Mouse (Mus musculus) fibroblast of lung, adult 2 months (primary cell): Measurements from ENCODE around the gene 1700015G11Rik.

Source experiments
- DNase-seq: peaks from one replicate; pipeline ENCODE4 v3.0.0-alpha.2; 2011; ENCODE audit warnings: low read depth

1700015G11Rik gene

DNA sequence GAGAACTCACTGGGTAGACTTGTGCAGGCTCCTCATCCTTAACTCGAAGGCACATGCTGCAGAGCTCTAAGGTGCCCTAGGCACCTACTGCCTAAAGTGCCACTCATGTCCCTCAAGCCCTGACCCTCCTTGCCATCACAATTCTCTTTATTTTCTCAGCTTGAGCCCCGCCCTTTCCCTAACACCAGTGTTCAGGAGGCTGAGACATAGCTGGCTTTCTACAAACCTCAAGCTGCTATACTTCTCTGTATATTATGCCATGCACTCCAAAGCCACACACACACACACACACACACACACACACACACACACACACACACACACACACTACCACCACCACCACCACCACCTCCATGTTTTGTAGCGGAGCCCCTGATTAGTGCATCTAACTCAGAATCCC, at the start of gene 1700015G11Rik:
Gene 1700015G11Rik, minus strand, starts transcription at position 101 of the 400 bp plus-strand sequence.
- DNase-seq: no peak

DNA sequence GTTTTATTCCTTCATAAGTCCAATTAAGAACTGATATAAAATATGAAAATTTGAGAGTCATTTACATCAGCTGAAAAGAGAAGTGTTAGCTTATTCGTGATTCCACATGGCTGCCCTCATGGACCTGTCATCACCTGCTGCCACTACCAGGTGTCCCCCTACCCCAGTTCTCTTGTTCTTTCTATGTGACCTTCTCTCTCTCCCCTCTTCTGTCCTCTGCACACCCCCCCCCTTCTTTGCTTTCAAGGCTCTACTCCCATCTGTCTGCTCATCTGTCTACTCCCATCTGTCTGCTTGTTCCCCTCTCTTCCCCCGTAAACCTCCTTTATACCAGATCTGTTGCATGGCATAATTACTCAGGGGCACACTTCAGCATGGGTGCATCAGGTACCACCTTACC, 41.4 kb upstream of the 1700015G11Rik start:
- DNase-seq: no peak

GRCm38 (mm10) chr7:52056274-52056673, 40.7 kb upstream of the 1700015G11Rik start:
- no peak for DNase-seq

DNA sequence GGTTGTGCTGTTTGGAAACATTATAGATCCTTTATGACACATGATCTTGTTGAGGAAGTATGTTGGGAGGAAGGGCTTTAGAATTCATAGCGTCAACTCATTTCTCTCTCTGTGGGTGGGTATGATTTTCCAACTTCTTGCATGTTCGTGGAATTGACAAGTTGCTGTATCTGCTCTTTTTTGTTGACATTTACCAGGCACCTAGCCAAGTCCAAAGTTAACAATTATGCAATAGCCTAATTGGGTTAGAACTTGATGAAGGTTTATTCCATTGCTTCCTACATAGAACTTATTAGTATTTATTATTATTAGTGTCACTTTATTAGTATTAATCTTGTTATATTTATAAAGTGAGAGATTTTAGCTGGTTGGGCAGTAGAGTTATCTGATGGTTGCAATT, 40.3 kb upstream of the 1700015G11Rik start:
- no peak for DNase-seq

GRCm38 (mm10) chr7:52037600-52038582, 22.4 kb upstream of the 1700015G11Rik start:
- DNase-seq: peak; percentile 7

- no peak for DNase-seq
Measured at GRCm38 (mm10) chr7:52024050-52024626, 8.6 kb upstream of the 1700015G11Rik start.

- DNase-seq: no peak
Measured at GRCm38 (mm10) chr7:52022039-52022438, 6.5 kb upstream of the 1700015G11Rik start.

- no peak for DNase-seq
Measured at GRCm38 (mm10) chr7:52015180-52015579, 348 bp downstream of the 1700015G11Rik start.

DNA sequence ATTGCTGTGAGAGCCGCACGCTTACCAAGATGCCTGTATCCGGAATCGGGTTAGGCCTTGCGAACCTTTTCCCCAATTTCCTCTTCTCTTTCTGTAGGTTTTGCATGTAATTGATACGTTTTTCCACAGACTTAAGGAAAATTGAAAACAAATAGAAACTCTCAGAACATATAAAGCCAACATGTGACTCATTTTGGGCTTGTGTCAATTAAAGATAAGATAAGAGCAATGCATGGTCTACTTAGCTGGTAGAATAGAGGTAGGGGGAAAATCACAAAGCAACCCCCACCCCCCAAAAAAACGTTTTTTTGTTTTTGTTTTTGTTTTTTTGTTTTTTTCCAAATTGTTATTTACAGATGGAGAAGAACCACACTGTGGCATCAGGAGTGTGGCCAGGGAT, 2.1 kb downstream of the 1700015G11Rik start:
- no peak for DNase-seq

DNA sequence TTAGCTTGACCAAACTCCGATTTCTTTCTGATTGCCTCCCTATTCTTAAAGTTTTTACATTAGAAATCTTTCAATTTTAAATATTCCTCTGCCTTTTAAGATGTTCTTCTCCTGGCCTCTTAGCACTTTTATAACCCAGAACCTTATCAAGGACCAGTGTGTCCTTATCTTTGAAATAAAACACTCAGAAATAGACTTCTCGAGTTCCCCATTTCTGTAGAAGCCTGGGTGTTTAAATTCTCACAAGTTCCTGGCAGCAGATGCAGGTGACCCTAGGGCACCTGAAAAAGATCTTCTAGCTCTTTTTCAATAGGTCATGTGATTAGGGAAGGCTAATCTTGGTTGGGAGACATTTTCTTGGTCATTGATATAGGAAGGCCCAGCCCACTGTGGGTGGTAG, 8.4 kb downstream of the 1700015G11Rik start:
- no peak for DNase-seq

GRCm38 (mm10) chr7:52006296-52006630, 9.3 kb downstream of the 1700015G11Rik start:
- no peak for DNase-seq

GRCm38 (mm10) chr7:52005511-52006295, 9.8 kb downstream of the 1700015G11Rik start, which contains the start of gene Svip:
TSS of gene Svip (minus strand) at chr7:52006018.
- DNase-seq: peak; percentile 24

GRCm38 (mm10) chr7:51991020-51991419, 24.5 kb downstream of the 1700015G11Rik start:
- no peak for DNase-seq

DNA sequence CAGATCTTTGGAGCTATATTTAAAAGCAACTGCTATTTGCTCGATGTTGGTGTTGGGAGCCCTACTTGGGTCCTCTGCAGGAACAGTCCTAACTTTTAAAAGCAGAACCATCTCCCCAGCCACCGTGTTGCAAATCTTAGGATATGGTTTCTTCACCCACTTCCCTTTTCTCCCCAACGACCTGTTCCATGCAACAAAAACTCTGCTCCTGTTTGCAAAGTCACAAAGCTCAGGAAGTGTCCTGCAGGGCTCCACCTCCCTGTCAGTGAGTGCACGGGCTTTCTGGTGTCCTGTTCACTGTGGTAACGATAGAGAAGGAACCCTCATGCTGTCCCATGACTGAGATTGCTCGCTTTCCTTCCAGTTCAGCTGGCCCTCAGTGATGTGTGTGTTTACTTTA, 28.6 kb downstream of the 1700015G11Rik start:
- no peak for DNase-seq

DNA sequence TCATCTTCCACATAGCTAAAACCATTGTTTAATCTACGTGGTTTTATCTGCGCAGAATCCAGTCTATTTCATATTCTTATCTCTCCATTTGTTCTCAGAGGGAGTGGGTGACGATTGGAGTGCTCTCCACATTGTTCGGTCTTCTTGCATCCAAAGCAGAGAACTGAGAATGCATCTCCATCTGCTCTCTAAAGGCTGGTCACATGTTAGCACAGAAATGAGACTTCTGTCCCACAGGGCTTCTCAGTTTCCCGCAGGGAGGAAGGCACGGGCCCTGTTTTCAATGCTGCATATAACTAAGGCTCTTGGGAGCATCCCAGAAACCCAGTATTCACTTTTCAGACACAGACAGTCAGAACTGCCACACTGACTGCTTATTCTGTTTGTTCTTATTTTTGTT, 29.8 kb downstream of the 1700015G11Rik start:
- no peak for DNase-seq

DNA sequence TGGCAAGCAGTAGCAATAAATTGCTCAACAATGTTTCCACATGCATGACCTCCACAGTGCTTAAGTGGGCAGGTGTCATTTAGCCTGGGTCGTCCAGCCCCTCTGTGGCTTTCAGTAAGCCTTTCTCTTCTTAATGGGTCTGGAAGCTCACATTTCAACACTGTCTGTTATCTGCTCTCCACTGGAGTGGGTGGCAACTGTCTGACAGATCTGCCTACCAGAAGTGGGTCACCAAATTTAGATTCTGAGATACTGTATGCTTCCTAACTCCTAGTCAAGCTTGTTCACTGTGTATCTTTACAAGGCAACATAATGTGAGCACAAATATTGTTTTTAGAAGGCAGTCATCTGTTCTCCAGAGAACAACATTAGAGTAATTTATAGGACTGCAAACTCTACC, 33.2 kb downstream of the 1700015G11Rik start:
- DNase-seq: no peak

DNA sequence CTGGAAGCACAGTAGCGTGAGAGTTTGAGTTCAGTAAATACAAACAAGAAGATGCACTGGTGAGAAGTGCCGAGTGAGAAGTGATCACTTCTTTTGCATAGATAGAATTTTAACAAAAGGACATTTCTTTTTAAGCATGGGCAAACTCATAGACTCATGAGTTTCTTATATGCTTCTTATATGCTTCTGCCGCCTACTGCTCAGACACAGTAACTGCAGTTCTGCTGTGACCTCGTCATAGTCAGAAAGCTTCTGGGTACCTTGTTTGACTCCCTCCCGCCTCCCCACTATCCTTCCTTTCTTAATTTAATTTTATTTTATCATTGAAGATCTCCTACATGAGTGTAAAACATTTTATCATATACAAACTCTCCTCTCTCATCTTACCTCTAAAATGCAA, 36.3 kb downstream of the 1700015G11Rik start:
- DNase-seq: no peak

GRCm38 (mm10) chr7:51975181-51975580, 40.3 kb downstream of the 1700015G11Rik start:
- no peak for DNase-seq

GRCm38 (mm10) chr7:51973526-51973925, 42.0 kb downstream of the 1700015G11Rik start:
- no peak for DNase-seq

- DNase-seq: no peak
Measured at GRCm38 (mm10) chr7:51973091-51973490, 42.4 kb downstream of the 1700015G11Rik start.

DNA sequence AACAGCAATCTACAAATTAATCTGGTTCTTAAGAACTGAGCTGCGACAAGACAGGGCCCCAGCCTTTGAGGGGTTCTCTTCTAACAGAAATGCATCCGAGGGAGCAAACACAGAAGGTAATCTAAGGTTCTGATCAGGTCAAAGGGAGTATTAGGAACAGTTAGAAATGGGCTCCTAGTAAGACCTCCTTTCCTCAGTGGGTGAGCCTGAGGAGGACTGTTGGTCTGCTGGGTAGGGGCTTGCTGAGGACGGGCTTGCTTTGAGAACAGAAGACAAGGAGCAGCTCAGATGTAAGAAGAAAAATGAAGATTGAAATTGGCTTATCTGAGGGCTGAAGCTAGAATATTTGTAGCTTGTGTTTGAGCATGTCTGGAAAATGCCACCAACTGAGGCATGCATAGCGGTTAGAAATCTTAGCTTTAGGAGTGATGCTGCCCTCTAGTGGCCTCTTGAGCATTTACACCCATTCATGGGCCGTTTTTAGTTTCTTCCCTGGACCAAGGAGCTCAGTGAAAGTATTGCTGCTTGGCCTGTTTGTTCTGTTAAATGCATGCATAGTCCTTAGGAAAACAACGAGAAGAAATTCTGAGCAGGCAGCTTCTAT, 43.2 kb downstream of the 1700015G11Rik start:
- no peak for DNase-seq

DNA sequence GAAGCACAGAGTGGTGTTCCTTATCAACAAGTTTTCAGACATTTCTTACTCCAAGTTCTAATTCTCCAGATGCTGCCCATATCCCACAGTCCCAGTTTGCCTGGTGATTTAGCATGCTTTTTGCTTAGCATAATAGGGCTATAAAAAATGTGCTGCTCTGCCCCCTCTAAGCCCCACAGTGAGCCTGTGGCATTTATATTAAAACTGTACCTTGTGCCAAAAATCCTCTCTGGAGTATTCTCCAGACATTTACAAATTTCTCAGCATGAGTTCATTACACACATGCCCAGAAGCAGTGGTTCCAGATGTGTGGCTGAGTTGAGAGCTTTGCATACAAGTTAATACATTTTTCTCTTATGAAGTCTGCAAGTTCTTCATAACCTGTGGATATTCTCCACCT, 46.1 kb downstream of the 1700015G11Rik start:
- peak; percentile 27 for DNase-seq
